Mouse (Mus musculus): ENCODE measurements around the gene Ddx54. TPM values are rescaled to one million over a fixed set of nuclear protein-coding genes. Genes with fewer than 3 reads are reported as not detected.

The Ddx54 gene
- polyA plus RNA-seq, 1 experiment from 2014 or later = 16.2 TPM

DNA sequence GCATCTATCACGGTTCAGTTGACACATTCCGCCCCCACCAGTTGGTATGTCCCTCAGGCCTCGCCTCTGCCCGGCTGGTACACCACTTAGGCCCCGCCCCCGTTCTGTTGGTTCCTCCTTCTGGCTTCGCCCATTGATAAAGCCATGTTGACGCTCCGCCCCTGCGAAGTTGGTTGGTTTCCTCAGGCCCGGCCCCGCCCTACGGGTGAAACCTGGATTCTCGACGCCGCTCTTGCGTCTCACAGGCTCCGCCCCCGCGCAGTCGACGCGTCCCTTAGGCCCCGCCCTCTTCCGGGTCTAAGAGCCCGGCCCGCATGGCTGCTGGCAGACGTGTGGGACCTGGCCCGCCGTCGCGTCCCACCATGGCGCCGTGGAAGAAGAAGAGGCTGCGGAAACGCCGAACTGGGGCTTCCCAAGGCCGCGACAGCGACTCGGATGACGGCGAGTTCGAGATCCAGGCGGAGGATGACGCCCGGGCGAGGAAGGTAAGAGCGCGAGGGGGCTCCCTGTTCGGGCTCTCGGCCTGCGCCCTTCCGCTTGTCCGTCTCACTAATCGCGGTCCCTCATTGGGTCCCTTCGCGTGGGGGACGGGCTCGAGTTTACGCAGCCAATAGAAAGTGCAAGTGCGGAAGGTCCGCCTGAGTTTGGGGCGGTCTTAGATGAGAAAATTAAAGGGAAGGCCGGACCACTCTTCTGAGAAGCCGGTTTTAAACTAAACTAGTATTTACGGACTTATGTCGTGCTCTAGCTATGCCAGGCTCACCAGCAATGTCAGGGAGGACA, 474 bp downstream of the Ddx54 start:
- peaks cover 24% of the 10 kb centered on the region for H3K36me3 ChIP-seq (replicated peaks)
- ATAC-seq (ENCODE audit: insufficient read depth) = peak; percentile 90
- H3K27me3 ChIP-seq = no peaks in the 10 kb centered on the region
- under 1% methylated on average over 69 of the region's 69 CpGs for WGBS (ENCODE audit: insufficient replicate concordance)
- H3K9ac ChIP-seq = peak overlapping the region; percentile 61
- peak overlapping the region; percentile 92 for H3K4me2 ChIP-seq
- H3K4me1 ChIP-seq (replicated peaks) = peaks cover 34% of the 10 kb centered on the region
- H3K4me3 ChIP-seq (replicated peaks) = peak overlapping the region; percentile 81
- H3K27ac ChIP-seq (replicated peaks) = peak overlapping the region; percentile 86
- 0 out of 2 replicates have a peak, but pooled peaks cover 4% of the 10 kb centered on the region for H3K9me3 ChIP-seq (replicated peaks)

GRCm38 (mm10) chr5:120615903-120616302, 3.4 kb downstream of the Ddx54 start:
- H3K27me3 ChIP-seq = no peaks in the 10 kb centered on the region
- WGBS (ENCODE audit: insufficient replicate concordance) = 86% methylated on average over 4 of the region's 4 CpGs
- peaks cover 33% of the 10 kb centered on the region for H3K4me1 ChIP-seq (replicated peaks)
- no peak overlapping the region for H3K9ac ChIP-seq
- ATAC-seq (ENCODE audit: insufficient read depth) = no peak
- peaks cover 52% of the 10 kb centered on the region for H3K36me3 ChIP-seq (replicated peaks)
- H3K9me3 ChIP-seq (replicated peaks) = 0 out of 2 replicates have a peak, but pooled peaks cover 4% of the 10 kb centered on the region
- H3K4me3 ChIP-seq (replicated peaks) = no peak overlapping the region
- H3K4me2 ChIP-seq = no peak overlapping the region
- no peak overlapping the region for H3K27ac ChIP-seq (replicated peaks)

GRCm38 (mm10) chr5:120618778-120619177, 6.2 kb downstream of the Ddx54 start:
- no peak overlapping the region for H3K9ac ChIP-seq
- peaks cover 13% of the 10 kb centered on the region for H3K4me1 ChIP-seq (replicated peaks)
- 0 out of 2 replicates have a peak, but pooled peaks cover 4% of the 10 kb centered on the region for H3K9me3 ChIP-seq (replicated peaks)
- ATAC-seq (ENCODE audit: insufficient read depth) = no peak
- no peak overlapping the region for H3K4me2 ChIP-seq
- H3K27ac ChIP-seq (replicated peaks) = no peak overlapping the region
- peaks cover 79% of the 10 kb centered on the region for H3K36me3 ChIP-seq (replicated peaks)
- no peak overlapping the region for H3K4me3 ChIP-seq (replicated peaks)
- WGBS (ENCODE audit: insufficient replicate concordance) = 82% methylated on average over 12 of the region's 12 CpGs
- no peaks in the 10 kb centered on the region for H3K27me3 ChIP-seq

- Histone ChIP-seq H3K9me3 (replicated peaks) (0 out of 2 replicates have a peak, but pooled peaks cover 4% of the 10 kb centered on the region), H3K9ac (no peak overlapping the region), H3K36me3 (replicated peaks) (peaks cover 83% of the 10 kb centered on the region), H3K4me1 (replicated peaks) (peaks cover 9% of the 10 kb centered on the region; the same call in 1 of the 2 replicates), H3K4me2 (no peak overlapping the region), H3K27ac (replicated peaks) (no peak overlapping the region), H3K4me3 (replicated peaks) (no peak overlapping the region), H3K27me3 (no peaks in the 10 kb centered on the region)
- 18% methylated on average over 5 of the region's 5 CpGs for WGBS (ENCODE audit: insufficient replicate concordance)
- no peak for ATAC-seq (ENCODE audit: insufficient read depth)
Observed at GRCm38 (mm10) chr5:120619201-120619600, 6.7 kb downstream of the Ddx54 start.

GRCm38 (mm10) chr5:120620375-120621077, 8.0 kb downstream of the Ddx54 start:
- 0 out of 2 replicates have a peak, but pooled peaks cover 4% of the 10 kb centered on the region for H3K9me3 ChIP-seq (replicated peaks)
- peaks cover 90% of the 10 kb centered on the region for H3K36me3 ChIP-seq (replicated peaks)
- H3K4me1 ChIP-seq (replicated peaks) = no peaks in the 10 kb centered on the region
- ATAC-seq (ENCODE audit: insufficient read depth) = 0 out of 2 replicates have a peak, but pooled peaks have one; percentile 19
- H3K4me2 ChIP-seq = no peak overlapping the region
- no peak overlapping the region for H3K4me3 ChIP-seq (replicated peaks)
- H3K9ac ChIP-seq = no peak overlapping the region
- H3K27ac ChIP-seq (replicated peaks) = no peak overlapping the region
- 63% methylated on average over 18 of the region's 18 CpGs for WGBS (ENCODE audit: insufficient replicate concordance)
- no peaks in the 10 kb centered on the region for H3K27me3 ChIP-seq

DNA sequence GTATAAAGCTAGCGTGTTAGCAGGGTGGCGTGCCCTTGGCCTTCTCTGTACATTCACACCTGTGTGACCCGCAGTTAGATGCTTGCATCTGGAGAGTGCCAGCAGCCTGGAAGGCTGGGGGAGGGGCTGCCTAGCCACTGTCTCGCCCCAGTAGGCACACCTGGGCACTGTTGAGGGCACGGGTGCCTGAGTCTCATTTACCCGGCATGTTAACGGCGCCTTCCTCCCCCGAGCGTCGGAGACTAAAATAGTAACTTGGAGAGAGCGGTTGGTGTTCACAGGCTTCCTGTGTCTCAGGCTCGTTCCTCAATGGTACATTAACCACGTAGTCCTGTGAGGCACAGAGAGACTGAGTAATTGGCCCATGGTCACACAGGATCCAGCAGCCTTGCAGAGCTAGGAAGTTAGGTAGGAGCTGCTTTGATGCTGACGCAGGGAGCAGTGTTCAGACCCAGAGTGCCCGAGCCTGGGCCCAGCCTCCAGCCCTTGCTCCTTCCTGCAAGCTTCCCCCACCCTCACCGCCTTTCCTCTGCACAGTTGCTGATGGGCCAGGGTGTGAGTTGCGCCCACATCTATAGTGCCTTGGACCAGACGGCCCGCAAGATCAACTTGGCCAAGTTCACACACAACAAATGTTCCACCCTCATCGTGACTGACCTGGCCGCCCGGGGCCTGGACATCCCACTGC, 8.7 kb downstream of the Ddx54 start:
- H3K36me3 ChIP-seq (replicated peaks) = peaks cover 90% of the 10 kb centered on the region
- H3K4me1 ChIP-seq (replicated peaks) = no peaks in the 10 kb centered on the region
- H3K27me3 ChIP-seq = no peaks in the 10 kb centered on the region
- no peak overlapping the region for H3K4me3 ChIP-seq (replicated peaks)
- H3K4me2 ChIP-seq = no peak overlapping the region
- no peak; the same call in 1 of the 2 replicates for ATAC-seq (ENCODE audit: insufficient read depth)
- no peaks in the 10 kb centered on the region for H3K9me3 ChIP-seq (replicated peaks)
- H3K27ac ChIP-seq (replicated peaks) = no peak overlapping the region
- no peak overlapping the region for H3K9ac ChIP-seq
- 75% methylated on average over 23 of the region's 23 CpGs for WGBS (ENCODE audit: insufficient replicate concordance)

DNA sequence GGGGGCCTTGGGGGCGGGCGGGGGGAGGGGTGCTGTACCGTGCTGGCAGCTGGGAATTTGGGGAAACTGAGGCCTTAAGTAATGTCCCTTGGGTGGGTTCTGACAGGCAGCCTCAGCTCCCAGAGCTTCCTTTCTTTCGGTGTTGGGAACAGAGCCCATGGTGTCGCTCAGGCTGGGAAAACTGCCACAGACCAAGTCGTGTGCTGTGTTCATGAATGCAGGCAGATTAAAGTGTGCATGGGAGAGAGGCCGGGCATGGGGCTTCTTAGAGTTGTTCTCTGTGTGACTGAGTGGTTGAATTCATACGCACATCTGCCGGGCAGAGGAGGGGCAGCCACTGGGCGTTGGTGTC, 9.3 kb downstream of the Ddx54 start:
- no peaks in the 10 kb centered on the region for H3K9me3 ChIP-seq (replicated peaks)
- ATAC-seq (ENCODE audit: insufficient read depth) = no peak
- no peak overlapping the region for H3K4me2 ChIP-seq
- peaks cover 90% of the 10 kb centered on the region for H3K36me3 ChIP-seq (replicated peaks)
- no peak overlapping the region for H3K9ac ChIP-seq
- no peak overlapping the region for H3K4me3 ChIP-seq (replicated peaks)
- WGBS (ENCODE audit: insufficient replicate concordance) = 77% methylated on average over 10 of the region's 10 CpGs
- H3K27me3 ChIP-seq = no peaks in the 10 kb centered on the region
- H3K4me1 ChIP-seq (replicated peaks) = no peaks in the 10 kb centered on the region
- no peak overlapping the region for H3K27ac ChIP-seq (replicated peaks)

- Histone ChIP-seq H3K27ac (replicated peaks) (no peak overlapping the region), H3K27me3 (no peaks in the 10 kb centered on the region), H3K4me3 (replicated peaks) (no peak overlapping the region), H3K36me3 (replicated peaks) (peaks cover 93% of the 10 kb centered on the region), H3K4me1 (replicated peaks) (no peaks in the 10 kb centered on the region), H3K9ac (no peak overlapping the region), H3K9me3 (replicated peaks) (no peaks in the 10 kb centered on the region), H3K4me2 (no peak overlapping the region)
- 74% methylated on average over 5 of the region's 5 CpGs for WGBS (ENCODE audit: insufficient replicate concordance)
- ATAC-seq (ENCODE audit: insufficient read depth) = no peak
Observed at GRCm38 (mm10) chr5:120622198-120622851, 9.8 kb downstream of the Ddx54 start.

DNA sequence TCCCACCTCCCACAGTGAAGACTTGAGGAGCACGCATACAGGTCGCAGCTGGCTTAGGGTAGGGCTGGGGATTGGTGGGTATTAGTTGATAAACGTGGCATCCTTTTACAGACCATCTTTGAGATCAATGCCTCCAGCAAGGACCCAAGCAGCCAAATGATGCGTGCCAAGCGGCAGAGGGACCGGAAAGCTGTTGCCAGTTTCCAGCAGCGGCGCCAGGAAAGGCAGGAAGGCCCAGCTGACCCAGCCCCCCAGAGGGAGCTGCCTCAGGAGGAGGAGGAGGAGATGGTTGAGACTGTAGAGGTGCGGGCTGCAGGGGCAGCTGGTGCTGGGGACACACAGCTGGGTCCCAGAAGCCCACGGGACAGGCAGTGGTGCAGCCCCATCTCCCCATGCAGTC, 11.9 kb downstream of the Ddx54 start:
- Histone ChIP-seq H3K4me3 (replicated peaks) (no peak overlapping the region), H3K36me3 (replicated peaks) (peaks cover 76% of the 10 kb centered on the region), H3K4me2 (no peak overlapping the region), H3K4me1 (replicated peaks) (peaks cover 5% of the 10 kb centered on the region; the same call in 1 of the 2 replicates), H3K27me3 (no peaks in the 10 kb centered on the region), H3K9ac (no peak overlapping the region), H3K27ac (replicated peaks) (no peak overlapping the region), H3K9me3 (replicated peaks) (no peaks in the 10 kb centered on the region)
- no peak for ATAC-seq (ENCODE audit: insufficient read depth)
- 85% methylated on average over 10 of the region's 10 CpGs for WGBS (ENCODE audit: insufficient replicate concordance)

DNA sequence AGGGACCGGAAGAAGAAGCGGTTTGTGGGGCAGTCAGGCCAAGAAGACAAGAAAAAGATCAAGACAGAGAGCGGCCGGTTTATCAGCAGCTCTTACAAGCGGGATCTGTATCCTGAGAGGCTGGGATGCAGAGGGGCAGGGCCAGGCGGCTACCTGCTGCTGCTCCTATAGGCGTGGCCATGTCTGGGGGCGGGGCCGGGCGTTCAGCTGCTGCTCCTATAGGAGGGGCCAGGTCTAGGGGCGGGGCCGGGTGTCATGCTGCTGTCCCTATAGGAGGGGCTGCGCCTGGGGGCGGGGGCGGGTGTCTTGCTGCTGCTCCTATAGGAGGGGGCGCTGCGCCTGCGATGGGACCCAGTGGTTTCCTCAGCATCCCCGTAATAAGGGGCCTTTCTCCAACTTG, 13.9 kb downstream of the Ddx54 start:
- Histone ChIP-seq H3K4me3 (replicated peaks) (no peak overlapping the region), H3K27ac (replicated peaks) (no peak overlapping the region), H3K27me3 (peaks cover 19% of the 10 kb centered on the region), H3K4me2 (no peak overlapping the region), H3K9ac (no peak overlapping the region), H3K9me3 (replicated peaks) (no peaks in the 10 kb centered on the region), H3K4me1 (replicated peaks) (peaks cover 5% of the 10 kb centered on the region; the same call in 1 of the 2 replicates), H3K36me3 (replicated peaks) (peaks cover 57% of the 10 kb centered on the region)
- WGBS (ENCODE audit: insufficient replicate concordance) = 54% methylated on average over 19 of the region's 19 CpGs
- ATAC-seq (ENCODE audit: insufficient read depth) = no peak
